Mouse (Mus musculus) MEL (cell line): ENCODE results near the gene Unc93b1. TPM values are rescaled to one million over a fixed set of nuclear protein-coding genes. Genes with fewer than 3 reads are reported as not detected.

Experiments
- DNase-seq: peaks from one replicate; pipeline ENCODE4 v3.0.0; 2011; ENCODE audit warnings: low read depth, low spot score
- H3K27ac ChIP-seq: 2 replicates; pipeline ENCODE4 v1.5.1; 2012; ENCODE audit warnings: low read depth, mild to moderate bottlenecking, control low read depth, low read length, moderate library complexity; ENCODE audit not compliant: control insufficient read depth
- H3K27me3 ChIP-seq, 2 experiments: fragments of 150-350 bp in 1 of 2; sonication (generic) in 1 of 2; 2 replicates each; pipeline ENCODE4 v1.6.1; 2012; ENCODE audit warnings: low read length in 2 of 2, mild to moderate bottlenecking in 2 of 2, improper control_type of control experiment in 1 of 2, moderate library complexity in 1 of 2; ENCODE audit not compliant: insufficient read depth in 2 of 2, control insufficient read depth in 1 of 2
- H3K36me3 ChIP-seq, 2 experiments: 2 replicates each; pipeline ENCODE4 v1.6.1; 2012 to 2014; ENCODE audit warnings: low read length in 2 of 2, improper control_type of control experiment in 1 of 2, inconsistent platforms in 1 of 2, mild to moderate bottlenecking in 1 of 2; ENCODE audit not compliant: insufficient read depth in 2 of 2, control insufficient read depth in 1 of 2
- H3K4me1 ChIP-seq, 2 experiments: fragments of 150-350 bp in 1 of 2; sonication (generic) in 1 of 2; 2 replicates each; pipeline ENCODE4 v1.6.1; 2012; ENCODE audit warnings: low read length in 2 of 2, improper control_type of control experiment in 1 of 2, mild to moderate bottlenecking in 1 of 2; ENCODE audit not compliant: insufficient read depth in 2 of 2, control insufficient read depth in 1 of 2
- H3K4me3 ChIP-seq, 2 experiments: fragments of 150-350 bp in 1 of 2; sonication (generic) in 1 of 2; 2 replicates each; pipeline ENCODE4 v1.5.1; 2012; ENCODE audit warnings: low read depth in 2 of 2, low read length in 2 of 2, mild to moderate bottlenecking in 2 of 2, moderate library complexity in 2 of 2, control low read depth in 1 of 2, improper control_type of control experiment in 1 of 2; ENCODE audit not compliant: control insufficient read depth in 1 of 2, insufficient read depth in 1 of 2
- H3K79me2 ChIP-seq: 2 replicates; pipeline ENCODE4 v1.6.1; 2012; ENCODE audit warnings: mild to moderate bottlenecking, low read length, moderate library complexity; ENCODE audit not compliant: control insufficient read depth, poor library complexity, insufficient read depth
- H3K9ac ChIP-seq: 2 replicates; pipeline ENCODE4 v1.6.1; 2012; ENCODE audit warnings: low read depth, mild to moderate bottlenecking, control low read depth, low read length, moderate library complexity; ENCODE audit not compliant: control insufficient read depth, poor library complexity, severe bottlenecking
- H3K9me3 ChIP-seq: fragments of 150-350 bp; sonication (generic); replicated peaks from 2 replicates; pipeline ENCODE4 v1.6.1; 2012; ENCODE audit warnings: mild to moderate bottlenecking, low read length, improper control_type of control experiment, moderate library complexity; ENCODE audit not compliant: insufficient read depth
- CHD2 ChIP-seq: IDR thresholded peaks from 2 replicates; pipeline ENCODE4 v1.6.1; 2011; ENCODE audit warnings: low read length, improper control_type of control experiment
- CTCF ChIP-seq, 3 experiments: IDR thresholded peaks in 2 of 3; conservative IDR thresholded peaks in 1 of 3; 2 replicates each; pipeline ENCODE4 v1.5.1; 2011 to 2012; ENCODE audit warnings: low read length in 3 of 3, low read depth in 2 of 3, mild to moderate bottlenecking in 2 of 3, improper control_type of control experiment in 1 of 3, inconsistent platforms in 1 of 3, mixed read lengths in 1 of 3, moderate library complexity in 1 of 3; ENCODE audit not compliant: control insufficient read depth in 1 of 3, insufficient read depth in 1 of 3, poor library complexity in 1 of 3, severe bottlenecking in 1 of 3
- EP300 ChIP-seq, 2 experiments: IDR thresholded peaks; 2 replicates each; pipeline ENCODE4 v1.6.1; 2011; ENCODE audit warnings: improper control_type of control experiment in 2 of 2, low read length in 2 of 2, low read depth in 1 of 2, mild to moderate bottlenecking in 1 of 2
- ETS1 ChIP-seq: IDR thresholded peaks from 2 replicates; pipeline ENCODE4 v1.6.1; 2012; ENCODE audit warnings: low read depth, mild to moderate bottlenecking, inconsistent platforms, low read length, improper control_type of control experiment, moderate library complexity
- GABPA ChIP-seq: IDR thresholded peaks from 2 replicates; pipeline ENCODE4 v1.6.1; 2012; ENCODE audit warnings: low read depth, mild to moderate bottlenecking, inconsistent platforms, low read length, improper control_type of control experiment, moderate library complexity
- GATA1 ChIP-seq: IDR thresholded peaks from 2 replicates; pipeline ENCODE4 v1.6.1; 2011; ENCODE audit warnings: low read depth, low read length, improper control_type of control experiment
- JUND ChIP-seq: IDR thresholded peaks from 2 replicates; pipeline ENCODE4 v1.6.1; 2011; ENCODE audit warnings: low read depth, mild to moderate bottlenecking, improper control_type of control experiment, low read length
- KAT2A ChIP-seq: conservative IDR thresholded peaks from 2 replicates; pipeline ENCODE4 v1.6.1; 2012; ENCODE audit warnings: low read depth, low read length, improper control_type of control experiment, inconsistent platforms
- MAFK ChIP-seq: IDR thresholded peaks from 2 replicates; pipeline ENCODE4 v1.6.1; 2011; ENCODE audit warnings: low read depth, mild to moderate bottlenecking, low read length, improper control_type of control experiment, borderline replicate concordance
- MAZ ChIP-seq: IDR thresholded peaks from 2 replicates; pipeline ENCODE4 v1.6.1; 2012; ENCODE audit warnings: low read depth, mild to moderate bottlenecking, inconsistent platforms, low read length, improper control_type of control experiment
- MEF2A ChIP-seq: IDR thresholded peaks from 2 replicates; pipeline ENCODE4 v1.6.1; 2014; ENCODE audit warnings: low read depth, mild to moderate bottlenecking, inconsistent platforms, low read length, improper control_type of control experiment; ENCODE audit not compliant: poor library complexity, insufficient replicate concordance, severe bottlenecking; ENCODE audit errors: extremely low read depth
- MYC ChIP-seq: IDR thresholded peaks from 2 replicates; pipeline ENCODE4 v1.6.1; 2011; ENCODE audit warnings: low read depth, mild to moderate bottlenecking, low read length, improper control_type of control experiment, moderate library complexity
- NRF1 ChIP-seq: IDR thresholded peaks from 2 replicates; pipeline ENCODE4 v1.6.1; 2014; ENCODE audit warnings: low read depth, mild to moderate bottlenecking, inconsistent platforms, low read length, improper control_type of control experiment, moderate library complexity; ENCODE audit not compliant: poor library complexity, insufficient read depth, severe bottlenecking
- POLR2A ChIP-seq, 2 experiments: IDR thresholded peaks; 2 replicates each; pipeline ENCODE4 v1.6.1; 2011 to 2012; ENCODE audit warnings: low read length in 2 of 2, mild to moderate bottlenecking in 2 of 2, control low read depth in 1 of 2, improper control_type of control experiment in 1 of 2, low read depth in 1 of 2, moderate library complexity in 1 of 2; ENCODE audit not compliant: control insufficient read depth in 1 of 2, insufficient read depth in 1 of 2, poor library complexity in 1 of 2
- POLR2AphosphoS2 ChIP-seq: IDR thresholded peaks from 2 replicates; pipeline ENCODE4 v1.6.1; 2011; ENCODE audit warnings: low read length, improper control_type of control experiment
- POLR2AphosphoS5 ChIP-seq: IDR thresholded peaks from 2 replicates; pipeline ENCODE4 v1.6.1; 2012; ENCODE audit warnings: low read depth, borderline replicate concordance, mild to moderate bottlenecking, inconsistent platforms, low read length, moderate library complexity, mixed read lengths
- SIN3A ChIP-seq: IDR thresholded peaks from 2 replicates; pipeline ENCODE4 v1.6.1; 2012; ENCODE audit warnings: low read length, improper control_type of control experiment, inconsistent platforms
- SMC3 ChIP-seq: IDR thresholded peaks from 2 replicates; pipeline ENCODE4 v1.6.1; 2011; ENCODE audit warnings: low read depth, low read length, improper control_type of control experiment
- TAL1 ChIP-seq: IDR thresholded peaks from 2 replicates; pipeline ENCODE4 v1.6.1; 2012; ENCODE audit warnings: mild to moderate bottlenecking, inconsistent platforms, low read length, moderate library complexity, mixed read lengths
- TBP ChIP-seq: IDR thresholded peaks from 2 replicates; pipeline ENCODE4 v1.8.0; 2011; ENCODE audit warnings: low read depth, low read length, improper control_type of control experiment
- USF1 ChIP-seq: IDR thresholded peaks from 2 replicates; pipeline ENCODE4 v1.6.1; 2014; ENCODE audit warnings: low read depth, mild to moderate bottlenecking, inconsistent platforms, low read length, improper control_type of control experiment, moderate library complexity
- USF2 ChIP-seq, 2 experiments: IDR thresholded peaks; 2 replicates each; pipeline ENCODE4 v1.6.1; 2011 to 2012; ENCODE audit warnings: improper control_type of control experiment in 2 of 2, low read length in 2 of 2, borderline replicate concordance in 1 of 2, inconsistent platforms in 1 of 2, low read depth in 1 of 2, mild to moderate bottlenecking in 1 of 2; ENCODE audit not compliant: insufficient read depth in 1 of 2
- ZC3H11A ChIP-seq: IDR thresholded peaks from 2 replicates; pipeline ENCODE4 v1.6.1; 2012; ENCODE audit warnings: low read depth, mild to moderate bottlenecking, inconsistent platforms, low read length, improper control_type of control experiment
- ZKSCAN1 ChIP-seq: IDR thresholded peaks from 2 replicates; pipeline ENCODE4 v1.6.1; 2012; ENCODE audit warnings: low read depth, mild to moderate bottlenecking, inconsistent platforms, low read length, improper control_type of control experiment, moderate library complexity
- ZMIZ1 ChIP-seq: IDR thresholded peaks from 2 replicates; pipeline ENCODE4 v1.6.1; 2012; ENCODE audit warnings: low read depth, mild to moderate bottlenecking, inconsistent platforms, low read length, improper control_type of control experiment, moderate library complexity
- ZNF384 ChIP-seq: IDR thresholded peaks from 2 replicates; pipeline ENCODE4 v1.6.1; 2012; ENCODE audit warnings: low read depth, mild to moderate bottlenecking, inconsistent platforms, low read length, improper control_type of control experiment
- polyA plus RNA-seq, 2 experiments: library from polyadenylated mRNA; stranded (reverse) in 1 of 2; unstranded in 1 of 2; fragments of >175 nt in 1 of 2; fragments of >200 nt in 1 of 2; gene quantifications; 2 replicates each; pipeline versions ENCODE4 v1.2.1 to v1.2.4; 2012; ENCODE audit warnings: low replicate concordance in 2 of 2, low read depth in 1 of 2; ENCODE audit not compliant: insufficient read length in 2 of 2, insufficient read depth in 1 of 2, missing spikeins in 1 of 2
- total RNA-seq: library from RNA; depleted of rRNA; stranded (reverse); fragments of 300-350 nt; gene quantifications from 2 replicates; pipeline ENCODE4 v1.2.3, GENCODE M21; 2012

Gene Unc93b1
- total and polyA plus RNA-seq, 3 experiments: 4.7 to 8.2 TPM; not detected in 1

DNA sequence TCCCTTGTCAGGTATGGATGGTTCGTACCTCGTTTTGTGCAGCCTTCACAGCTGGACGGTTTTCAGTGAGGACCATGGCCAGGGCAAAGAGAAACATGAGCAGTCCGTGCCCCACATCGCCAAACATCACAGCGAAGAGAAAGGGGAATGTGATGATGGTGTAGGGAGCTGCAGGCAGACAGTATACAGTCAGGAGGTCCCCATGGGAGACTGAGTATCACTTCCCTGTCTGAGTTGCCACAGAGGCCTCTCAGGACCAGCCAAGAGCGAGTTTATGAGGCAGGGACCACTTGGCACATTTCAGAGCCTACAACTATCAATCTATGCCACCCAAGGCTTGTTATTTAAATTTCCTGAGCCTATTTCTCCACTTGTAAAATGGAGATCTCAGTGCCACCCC is 36.0 kb upstream of the Unc93b1 start:
- no peak overlapping the region for H3K9ac ChIP-seq
- DNase-seq: no peak
- no peaks in the 10 kb centered on the region for H3K79me2 ChIP-seq
- no peak overlapping the region for H3K4me3 ChIP-seq
- no peaks in the 10 kb centered on the region for H3K27me3 ChIP-seq
- TF ChIP-seq CTCF (IDR thresholded peaks at IDR 0.05 in 2 of 3, conservative IDR thresholded peaks at IDR 0.05 in 1 of 3; ENCODE audit: control insufficient read depth in 1 of 3, insufficient read depth in 1 of 3, low read depth in 2 of 3, low read length in 3 of 3, poor library complexity in 1 of 3, severe bottlenecking in 1 of 3) (no peak), ZNF384 (no peak), SIN3A (no peak), CHD2 (no peak), MAFK (no peak), SMC3 (no peak), KAT2A (no peak), JUND (no peak), GABPA (no peak), USF2 (IDR thresholded peaks at IDR 0.05; ENCODE audit: borderline replicate concordance in 1 of 2, insufficient read depth in 1 of 2, low read depth in 1 of 2, low read length in 2 of 2) (no peak), MEF2A (no peak), MAZ (no peak), POLR2AphosphoS5 (no peak), ETS1 (no peak), POLR2AphosphoS2 (no peak), TBP (no peak), POLR2A (IDR thresholded peaks at IDR 0.05; ENCODE audit: control insufficient read depth in 1 of 2, insufficient read depth in 1 of 2, low read depth in 1 of 2, low read length in 2 of 2, poor library complexity in 1 of 2) (no peak), GATA1 (no peak), EP300 (IDR thresholded peaks at IDR 0.05; ENCODE audit: low read depth in 1 of 2, low read length in 2 of 2) (no peak), USF1 (no peak)
- no peak overlapping the region for H3K27ac ChIP-seq
- H3K36me3 ChIP-seq: no peaks in the 10 kb centered on the region
- H3K9me3 ChIP-seq: no peaks in the 10 kb centered on the region
- H3K4me1 ChIP-seq: no peaks in the 10 kb centered on the region

DNA sequence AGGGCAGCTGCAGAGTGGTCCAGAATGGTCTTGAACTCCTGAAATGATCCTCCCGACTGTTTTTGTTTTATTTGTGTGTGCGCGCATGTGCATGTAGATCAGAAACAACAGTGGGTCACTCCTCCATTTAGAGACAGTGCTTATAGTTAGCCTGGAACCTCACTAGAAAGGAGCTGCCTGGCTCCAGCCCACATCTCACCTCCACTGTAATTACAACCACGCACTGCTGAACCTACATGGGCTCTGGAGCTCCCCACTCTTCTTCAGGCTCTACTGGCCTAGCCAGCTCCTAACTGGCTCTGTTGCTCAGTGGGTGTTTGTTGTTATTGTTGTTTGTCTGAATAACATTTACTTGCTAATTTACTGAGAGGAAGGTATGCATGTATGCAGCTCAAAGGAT is 35.4 kb upstream of the Unc93b1 start:
- TF ChIP-seq TAL1 (no peak), ZC3H11A (no peak), MYC (no peak), MAZ (no peak), ZNF384 (no peak), USF2 (IDR thresholded peaks at IDR 0.05; ENCODE audit: borderline replicate concordance in 1 of 2, insufficient read depth in 1 of 2, low read depth in 1 of 2, low read length in 2 of 2) (no peak), ZMIZ1 (no peak), ETS1 (no peak), EP300 (IDR thresholded peaks at IDR 0.05; ENCODE audit: low read depth in 1 of 2, low read length in 2 of 2) (no peak), JUND (no peak), NRF1 (no peak), POLR2AphosphoS2 (no peak), MAFK (no peak), GATA1 (no peak), ZKSCAN1 (no peak), POLR2AphosphoS5 (no peak)
- H3K27ac ChIP-seq: no peak overlapping the region
- H3K27me3 ChIP-seq: no peaks in the 10 kb centered on the region
- no peak overlapping the region for H3K9ac ChIP-seq
- H3K4me3 ChIP-seq: no peak overlapping the region
- no peaks in the 10 kb centered on the region for H3K36me3 ChIP-seq
- H3K79me2 ChIP-seq: no peaks in the 10 kb centered on the region
- DNase-seq: no peak
- no peaks in the 10 kb centered on the region for H3K4me1 ChIP-seq
- no peaks in the 10 kb centered on the region for H3K9me3 ChIP-seq
